Mouse (Mus musculus) left cerebral cortex, postnatal 36 days (tissue): ENCODE data around the gene Grk6. TPM values are rescaled to one million over a fixed set of nuclear protein-coding genes. Genes with fewer than 3 reads are reported as not detected.

Experiments
- DNase-seq, 2 experiments: peaks; one replicate each; pipeline ENCODE4 v3.0.0; 2021 to 2022; ENCODE audit warnings: low spot score in 2 of 2, mixed read lengths in 1 of 2
- intact Hi-C: fragments of 180-260 bp; cut with DNase I; formaldehyde crosslinking; loops from one replicate; pipeline ENCODE4 v1.15.1; 2025
- total RNA-seq, 2 experiments: library from RNA; stranded (reverse); gene quantifications; 2 replicates each; pipeline ENCODE4 v1.2.3; 2021

The Grk6 gene
- total RNA-seq, result 10 to 100 TPM; 63.4 to 65.2 TPM

GRCm38 (mm10) chr13:55444937-55445315 is at the start of gene Grk6:
Gene Grk6 (plus strand): TSS chr13:55445072.
- peak; percentile 99 to 100 for DNase-seq
- intact Hi-C loops, result loop anchor here (2.0 kb wide), 1 partner anchor 26 kb away; no protein-coding TSS in a partner anchor

GRCm38 (mm10) chr13:55398088-55398487 is 46.8 kb upstream of the Grk6 start, which contains the start of gene Slc34a1:
Gene Slc34a1 (plus strand): TSS chr13:55398187.
- no peak for DNase-seq
- intact Hi-C loops, result no loop called here

- intact Hi-C loops, result no loop called here
- no peak for DNase-seq
Observed at GRCm38 (mm10) chr13:55399300-55400038, 45.4 kb upstream of the Grk6 start.

GRCm38 (mm10) chr13:55400039-55400346 is 44.9 kb upstream of the Grk6 start:
- intact Hi-C loops, result no loop called here
- no peak for DNase-seq

DNA sequence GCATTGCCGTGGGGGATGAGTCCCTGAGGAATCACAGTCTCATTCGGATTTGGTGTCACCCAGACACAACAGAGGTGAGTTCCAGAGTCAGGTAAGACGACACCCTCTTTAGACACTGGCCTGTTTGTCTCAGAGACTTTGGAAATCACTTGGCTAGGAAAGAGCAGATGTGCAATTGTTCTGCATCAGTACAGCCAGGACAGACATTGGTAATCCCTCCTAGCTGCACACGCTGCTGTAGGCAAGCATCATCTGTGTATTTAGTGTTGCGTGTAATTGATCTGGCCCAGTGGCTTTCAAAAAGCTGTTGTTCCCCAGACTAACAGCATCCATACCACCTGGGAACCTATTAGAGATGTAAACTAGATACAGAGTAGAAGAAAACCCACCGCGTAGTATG is 41.6 kb upstream of the Grk6 start:
- DNase-seq, result no peak
- intact Hi-C loops, result no loop called here

- intact Hi-C loops, result loop anchor here (2.0 kb wide), 2 partner anchors 63 to 109 kb away; partner anchors contain the start of gene Pdlim7
- peak; percentile 57 to 71 for DNase-seq
Observed at GRCm38 (mm10) chr13:55403935-55404852, 40.7 kb upstream of the Grk6 start.

GRCm38 (mm10) chr13:55404853-55405782 is 39.8 kb upstream of the Grk6 start:
- intact Hi-C loops, result loop anchor here (2.0 kb wide), 2 partner anchors 62 to 108 kb away; partner anchors contain the start of gene Pdlim7
- peak; percentile 79 for DNase-seq

GRCm38 (mm10) chr13:55405783-55406390 is 39.0 kb upstream of the Grk6 start:
- intact Hi-C loops, result loop anchor here (2.0 kb wide), 2 partner anchors 61 to 107 kb away; partner anchors contain the start of gene Pdlim7
- no peak for DNase-seq

DNA sequence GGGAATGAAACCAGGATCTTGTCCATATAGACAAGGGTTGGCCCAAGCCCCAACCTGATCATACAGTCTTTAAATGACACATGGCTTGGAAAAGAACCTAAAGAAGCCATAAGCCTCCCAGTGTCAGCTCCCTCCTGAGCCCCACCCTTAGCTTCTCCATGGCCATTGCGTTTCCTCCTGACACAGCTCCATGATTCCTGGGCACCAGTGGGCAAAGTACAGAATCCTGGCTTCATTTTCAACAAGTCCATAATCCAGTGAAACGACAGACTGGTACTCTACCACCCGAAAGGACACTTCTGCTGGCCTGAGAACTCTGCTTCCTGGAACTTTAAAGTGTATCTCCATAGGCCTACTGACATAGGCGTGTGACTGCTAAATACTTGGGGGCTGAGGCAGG is 37.5 kb upstream of the Grk6 start:
- intact Hi-C loops, result no loop called here
- no peak for DNase-seq

DNA sequence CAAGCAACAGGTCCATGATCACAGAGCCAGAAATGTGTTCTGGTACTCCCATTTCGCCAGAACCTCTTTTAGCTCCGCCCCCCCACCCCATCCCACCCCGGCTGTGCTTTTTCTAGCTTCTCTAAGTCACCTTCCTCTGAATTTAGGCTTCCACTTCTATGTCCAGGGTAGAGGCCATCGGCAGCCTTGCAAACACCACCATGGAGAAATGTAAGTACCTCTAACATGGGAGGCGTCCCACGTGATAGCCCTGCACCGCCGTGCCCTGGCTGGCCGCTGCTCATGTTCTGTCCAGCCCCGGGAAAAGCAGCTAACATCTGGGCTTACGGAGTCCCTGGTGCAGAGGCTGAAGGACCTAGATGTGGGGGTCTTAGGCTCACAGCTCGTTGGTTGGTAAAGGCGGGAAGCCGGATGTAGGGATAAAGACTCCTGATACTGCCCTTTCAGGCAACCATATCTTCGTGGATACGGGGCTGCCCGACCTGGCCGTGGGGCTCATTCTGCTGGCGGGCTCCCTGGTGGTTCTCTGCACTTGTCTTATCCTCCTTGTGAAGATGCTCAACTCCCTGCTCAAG is 36.2 kb upstream of the Grk6 start:
- intact Hi-C loops, result no loop called here
- no peak for DNase-seq

DNA sequence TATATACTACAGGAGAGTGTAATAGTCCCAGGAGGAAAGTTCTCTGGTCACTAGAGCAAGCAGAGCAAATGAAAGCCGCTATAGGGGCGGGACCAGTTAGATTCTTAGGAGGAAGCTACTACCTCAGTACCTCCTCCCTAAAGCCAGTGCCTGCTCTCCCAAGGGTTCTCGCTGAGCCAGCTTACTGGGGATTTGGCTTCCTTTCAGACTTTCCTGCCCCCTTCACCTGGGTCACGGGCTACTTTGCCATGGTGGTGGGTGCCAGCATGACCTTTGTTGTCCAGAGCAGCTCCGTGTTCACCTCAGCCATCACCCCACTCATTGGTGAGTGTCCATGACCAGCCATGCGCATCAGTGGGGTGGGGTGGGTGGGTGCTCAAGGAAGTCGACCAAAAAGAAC is 33.0 kb upstream of the Grk6 start:
- no peak for DNase-seq
- intact Hi-C loops, result no loop called here

GRCm38 (mm10) chr13:55412643-55413307 is 32.1 kb upstream of the Grk6 start:
- intact Hi-C loops, result no loop called here
- no peak for DNase-seq

GRCm38 (mm10) chr13:55413333-55413732 is 31.5 kb upstream of the Grk6 start:
- intact Hi-C loops, result no loop called here
- DNase-seq, result no peak

DNA sequence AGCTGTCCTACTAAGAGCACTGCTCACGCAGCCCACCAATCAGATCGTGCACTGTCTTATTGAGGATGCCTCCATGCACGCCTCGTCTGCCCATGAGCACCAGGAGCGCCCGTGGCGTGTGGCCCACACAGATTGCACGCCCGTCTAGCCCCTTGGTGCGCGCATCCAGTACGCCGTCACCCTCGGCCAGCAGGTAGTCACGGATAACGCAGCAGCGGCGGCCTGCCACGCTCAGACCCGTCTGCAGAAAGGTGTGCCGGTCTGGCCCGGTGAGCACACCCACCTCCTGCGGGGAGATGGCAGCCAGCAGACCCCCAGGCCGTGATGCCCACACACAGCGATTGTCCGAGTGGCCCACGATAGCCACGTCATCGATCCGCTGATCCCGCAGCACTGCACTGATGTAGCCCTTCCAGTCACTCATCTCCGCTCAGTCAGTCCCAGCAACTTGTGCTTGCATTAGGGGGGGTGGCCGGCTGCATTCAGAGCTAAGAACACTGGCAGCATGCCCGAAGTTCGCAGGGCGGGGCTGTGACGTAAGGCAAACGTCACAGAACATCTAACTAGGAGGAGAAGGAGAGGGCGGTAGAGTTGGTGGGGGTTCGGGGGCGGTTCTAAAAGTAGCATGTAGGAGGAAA is 30.0 kb upstream of the Grk6 start, which contains the start of gene Pfn3:
Gene Pfn3 (minus strand): TSS at position 490 of the 638 bp plus-strand sequence.
- DNase-seq, result peak; percentile 70 to 82
- intact Hi-C loops, result no loop called here

DNA sequence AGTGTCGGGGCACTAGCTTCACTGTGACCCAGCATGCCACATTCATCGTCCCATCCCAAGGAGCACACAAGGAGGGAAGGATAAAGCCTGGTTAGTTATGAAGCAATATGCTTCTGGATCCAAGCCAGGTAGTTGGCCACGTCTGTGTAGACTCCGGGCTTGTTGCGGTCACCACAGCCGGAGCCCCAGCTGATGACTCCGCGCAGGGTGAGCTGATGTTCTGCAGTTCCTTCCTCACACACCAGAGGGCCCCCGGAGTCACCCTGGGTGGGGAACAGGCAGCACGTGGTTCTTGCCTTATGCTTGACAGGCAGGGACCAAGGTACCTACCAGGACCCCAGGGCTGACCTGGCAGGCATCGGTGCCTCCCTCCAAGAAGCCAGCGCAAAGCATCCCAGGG is 26.9 kb upstream of the Grk6 start:
- peak; percentile 81 to 82 for DNase-seq
- intact Hi-C loops, result loop anchor here (2.0 kb wide), 2 partner anchors 27 to 53 kb away; partner anchors contain the start of gene Grk6

- DNase-seq, result no peak
- intact Hi-C loops, result loop anchor here (2.0 kb wide), 2 partner anchors 26 to 52 kb away; partner anchors contain the start of gene Grk6
Observed at GRCm38 (mm10) chr13:55419142-55419541, 25.7 kb upstream of the Grk6 start.
